Mouse (Mus musculus): Measurements from ENCODE around the gene Creb3l2. TPM values are rescaled to one million over a fixed set of nuclear protein-coding genes. Genes with fewer than 3 reads are reported as not detected.

Creb3l2 gene
- total and polyA plus RNA-seq, 2 experiments from 2014 or later = 2.2 to 6.3 TPM

DNA sequence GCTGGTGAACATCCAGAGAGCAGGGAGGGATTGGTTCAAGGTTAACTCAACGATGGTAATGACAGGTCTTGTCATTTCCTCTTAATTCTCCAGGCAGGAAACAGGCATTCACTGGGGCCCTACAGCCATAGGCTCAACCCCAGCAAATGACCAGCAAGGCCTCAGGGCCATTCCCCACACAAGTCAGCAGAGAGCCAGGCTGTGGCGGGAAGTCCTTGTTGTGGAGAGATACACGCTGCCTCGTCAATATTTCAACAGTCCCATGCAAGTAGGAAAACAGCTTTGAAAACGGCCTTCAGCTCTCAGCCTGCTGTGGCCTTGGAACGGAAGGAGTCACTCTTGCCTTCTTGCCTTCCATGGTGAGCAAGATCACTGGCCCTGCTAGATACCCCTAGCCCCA, 6.6 kb downstream of the Creb3l2 start:
- no peak for TF ChIP-seq CTCF (IDR thresholded peaks at IDR 0.05; ENCODE audit: low read depth)
- Histone ChIP-seq H3K36me3 (ENCODE audit: insufficient read depth, low read length) (no peaks in the 10 kb centered on the region), H3K4me1 (ENCODE audit: insufficient read depth, low read length) (no peaks in the 10 kb centered on the region), H3K27me3 (ENCODE audit: insufficient read depth, low read length) (no peaks in the 10 kb centered on the region), H3K9me3 (ENCODE audit: low read length) (no peaks in the 10 kb centered on the region), H3K4me2 (ENCODE audit: low read depth, low read length) (no peak overlapping the region), H3K9ac (replicated peaks; ENCODE audit: low read length) (no peak overlapping the region), H3K4me3 (ENCODE audit: low read length) (no peak overlapping the region), H3K27ac (no peak overlapping the region)
- 86% methylated on average over 6 of the region's 6 CpGs for WGBS
- no peak for DNase-seq (ENCODE audit: low spot score)
- ATAC-seq = no peak

DNA sequence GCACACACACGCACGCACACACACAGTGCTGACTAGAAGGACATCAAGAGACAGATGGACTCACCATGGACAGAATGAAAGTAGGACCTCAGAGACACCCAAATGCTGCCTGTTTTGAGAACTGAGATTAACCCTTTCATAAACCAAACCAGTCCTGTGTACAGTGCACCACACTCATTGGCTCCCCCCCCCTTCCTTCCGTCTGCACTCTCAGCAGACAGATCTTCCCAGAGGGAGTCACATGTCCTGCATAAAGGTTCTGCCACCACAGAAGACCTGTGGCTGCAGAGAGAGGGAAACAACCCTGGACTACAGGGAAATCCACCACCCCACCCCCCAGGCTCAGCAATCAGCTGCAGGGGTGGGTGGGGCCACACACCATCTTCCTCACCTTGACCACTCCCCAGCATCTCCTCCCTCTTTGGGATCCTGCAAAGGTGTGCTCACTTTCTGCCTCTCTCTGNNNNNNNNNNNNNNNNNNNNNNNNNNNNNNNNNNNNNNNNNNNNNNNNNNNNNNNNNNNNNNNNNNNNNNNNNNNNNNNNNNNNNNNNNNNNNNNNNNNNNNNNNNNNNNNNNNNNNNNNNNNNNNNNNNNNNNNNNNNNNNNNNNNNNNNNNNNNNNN, 12.0 kb downstream of the Creb3l2 start:
- no peak for TF ChIP-seq CTCF (IDR thresholded peaks at IDR 0.05; ENCODE audit: low read depth)
- Histone ChIP-seq H3K9ac (replicated peaks; ENCODE audit: low read length) (no peak overlapping the region), H3K27ac (no peak overlapping the region), H3K9me3 (ENCODE audit: low read length) (no peaks in the 10 kb centered on the region), H3K36me3 (ENCODE audit: insufficient read depth, low read length) (no peaks in the 10 kb centered on the region), H3K4me1 (ENCODE audit: insufficient read depth, low read length) (0 out of 2 replicates have a peak, but pooled peaks cover 3% of the 10 kb centered on the region), H3K27me3 (ENCODE audit: insufficient read depth, low read length) (no peaks in the 10 kb centered on the region), H3K4me3 (ENCODE audit: low read length) (no peak overlapping the region), H3K4me2 (ENCODE audit: low read depth, low read length) (no peak overlapping the region)
- DNase-seq (ENCODE audit: low spot score) (no peak), ATAC-seq (no peak)
- 91% methylated on average over 3 of the region's 3 CpGs for WGBS

DNA sequence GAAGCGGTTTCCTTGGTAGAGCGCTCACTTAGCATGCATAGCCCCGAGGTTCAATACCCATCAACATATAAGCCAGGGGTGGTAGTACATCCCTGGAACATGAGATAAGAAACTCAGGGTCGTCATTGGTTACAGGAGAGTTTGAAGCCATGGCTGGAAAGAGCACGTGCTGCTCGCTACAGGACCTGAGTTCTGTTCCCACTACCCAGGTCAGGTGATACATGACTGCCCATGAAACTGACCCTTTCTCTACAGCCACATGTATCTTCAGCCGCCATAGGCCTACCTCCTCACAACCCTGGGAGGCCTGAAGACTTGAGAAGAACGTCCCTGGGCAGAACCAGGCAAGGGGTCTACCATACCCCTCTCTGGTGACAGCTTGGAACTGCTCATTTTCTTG, 13.0 kb downstream of the Creb3l2 start:
- H3K27me3 ChIP-seq (ENCODE audit: insufficient read depth, low read length) = no peaks in the 10 kb centered on the region
- no peak for DNase-seq (ENCODE audit: low spot score)
- H3K4me3 ChIP-seq (ENCODE audit: low read length) = no peak overlapping the region
- WGBS = 92% methylated on average over 8 of the region's 8 CpGs
- 0 out of 2 replicates have a peak, but pooled peaks cover 3% of the 10 kb centered on the region for H3K4me1 ChIP-seq (ENCODE audit: insufficient read depth, low read length)
- H3K9ac ChIP-seq (replicated peaks; ENCODE audit: low read length) = no peak overlapping the region
- H3K27ac ChIP-seq = no peak overlapping the region
- no peak for TF ChIP-seq CTCF (IDR thresholded peaks at IDR 0.05; ENCODE audit: low read depth)
- H3K4me2 ChIP-seq (ENCODE audit: low read depth, low read length) = no peak overlapping the region
- H3K36me3 ChIP-seq (ENCODE audit: insufficient read depth, low read length) = no peaks in the 10 kb centered on the region
- no peak for ATAC-seq
- H3K9me3 ChIP-seq (ENCODE audit: low read length) = no peaks in the 10 kb centered on the region

DNA sequence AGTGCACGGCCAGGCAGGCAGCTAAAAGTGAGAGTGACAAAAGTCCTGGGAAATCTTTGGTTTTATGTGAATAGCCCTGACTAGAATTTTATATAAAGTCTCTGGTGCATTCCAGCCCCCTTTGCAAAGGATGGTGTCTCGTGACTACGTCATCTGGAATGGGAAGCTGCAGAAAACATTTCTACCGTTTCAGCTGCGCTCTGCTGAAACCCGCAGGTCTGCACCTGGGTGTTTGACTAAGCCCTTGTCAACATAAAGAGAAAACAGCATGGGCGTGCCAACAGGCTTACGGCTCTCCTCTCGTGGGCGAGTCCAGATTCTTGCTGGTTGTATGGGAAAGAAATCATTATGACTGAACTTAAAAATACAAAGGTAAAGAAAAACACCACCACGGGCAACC, 13.9 kb downstream of the Creb3l2 start:
- Histone ChIP-seq H3K27ac (no peak overlapping the region), H3K4me2 (ENCODE audit: low read depth, low read length) (no peak overlapping the region), H3K4me3 (ENCODE audit: low read length) (no peak overlapping the region), H3K9ac (replicated peaks; ENCODE audit: low read length) (no peak overlapping the region), H3K27me3 (ENCODE audit: insufficient read depth, low read length) (no peaks in the 10 kb centered on the region), H3K9me3 (ENCODE audit: low read length) (no peaks in the 10 kb centered on the region), H3K36me3 (ENCODE audit: insufficient read depth, low read length) (no peaks in the 10 kb centered on the region), H3K4me1 (ENCODE audit: insufficient read depth, low read length) (0 out of 2 replicates have a peak, but pooled peaks cover 3% of the 10 kb centered on the region)
- TF ChIP-seq CTCF (IDR thresholded peaks at IDR 0.05; ENCODE audit: low read depth) = no peak
- ATAC-seq (no peak), DNase-seq (ENCODE audit: low spot score) (no peak)
- WGBS = 71% methylated on average over 11 of the region's 11 CpGs

DNA sequence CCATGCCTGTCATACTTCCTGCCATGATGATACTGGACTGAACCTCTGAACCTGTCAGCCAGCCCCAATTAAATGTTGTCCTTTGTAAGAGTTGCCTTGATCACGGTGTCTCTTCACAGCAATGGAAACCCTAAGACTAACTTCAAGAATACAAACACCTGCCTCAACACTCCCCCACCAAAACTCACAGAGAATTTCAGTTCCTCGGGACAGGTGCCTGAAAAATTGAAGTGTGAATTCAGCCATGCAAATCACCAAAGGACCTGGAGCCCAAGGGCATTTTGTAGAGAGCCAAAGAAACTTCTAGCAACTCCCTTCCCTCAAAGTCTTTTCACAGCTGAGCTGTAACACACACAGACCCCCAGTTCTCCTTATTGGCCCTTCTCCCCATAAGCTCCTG, 15.3 kb downstream of the Creb3l2 start:
- no peaks in the 10 kb centered on the region for H3K36me3 ChIP-seq (ENCODE audit: insufficient read depth, low read length)
- H3K9me3 ChIP-seq (ENCODE audit: low read length) = no peaks in the 10 kb centered on the region

DNA sequence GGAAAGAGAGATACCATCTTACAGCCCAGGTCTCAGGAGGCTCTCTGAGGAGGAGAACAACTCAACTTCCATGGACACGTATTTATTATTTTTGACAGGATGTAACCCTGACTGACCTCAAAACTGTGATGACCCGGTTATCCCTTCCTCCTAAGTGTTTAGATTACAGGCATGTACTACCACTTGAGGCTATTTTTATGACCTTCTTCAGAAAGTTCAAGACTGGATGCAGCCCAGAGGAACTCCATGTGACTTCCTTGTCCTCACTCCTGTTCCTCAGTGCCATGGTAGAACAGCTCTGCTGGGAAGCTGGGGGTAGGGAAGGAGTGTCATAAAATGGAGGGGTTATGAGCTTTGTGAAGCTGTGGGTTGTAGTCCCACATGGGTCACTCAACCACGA, 16.1 kb downstream of the Creb3l2 start:
- Histone ChIP-seq H3K9ac (replicated peaks; ENCODE audit: low read length) (no peak overlapping the region), H3K4me1 (ENCODE audit: insufficient read depth, low read length) (0 out of 2 replicates have a peak, but pooled peaks cover 3% of the 10 kb centered on the region), H3K9me3 (ENCODE audit: low read length) (no peaks in the 10 kb centered on the region), H3K4me2 (ENCODE audit: low read depth, low read length) (no peak overlapping the region), H3K36me3 (ENCODE audit: insufficient read depth, low read length) (no peaks in the 10 kb centered on the region), H3K4me3 (ENCODE audit: low read length) (no peak overlapping the region), H3K27ac (no peak overlapping the region), H3K27me3 (ENCODE audit: insufficient read depth, low read length) (no peaks in the 10 kb centered on the region)
- no peak for DNase-seq (ENCODE audit: low spot score)
- no peak for TF ChIP-seq CTCF (IDR thresholded peaks at IDR 0.05; ENCODE audit: low read depth)
- 81% methylated on average over 3 of the region's 3 CpGs for WGBS
- no peak for ATAC-seq

More for the DNA sequence above, 15.3 kb downstream of the Creb3l2 start:
- Histone ChIP-seq H3K4me2 (ENCODE audit: low read depth, low read length) (no peak overlapping the region), H3K27ac (no peak overlapping the region), H3K9ac (replicated peaks; ENCODE audit: low read length) (no peak overlapping the region), H3K4me1 (ENCODE audit: insufficient read depth, low read length) (0 out of 2 replicates have a peak, but pooled peaks cover 3% of the 10 kb centered on the region), H3K27me3 (ENCODE audit: insufficient read depth, low read length) (no peaks in the 10 kb centered on the region), H3K4me3 (ENCODE audit: low read length) (no peak overlapping the region)
- WGBS = 91% methylated on average over 2 of the region's 2 CpGs
- no peak for ATAC-seq
- TF ChIP-seq CTCF (IDR thresholded peaks at IDR 0.05; ENCODE audit: low read depth) = no peak
- DNase-seq (ENCODE audit: low spot score) = no peak

DNA sequence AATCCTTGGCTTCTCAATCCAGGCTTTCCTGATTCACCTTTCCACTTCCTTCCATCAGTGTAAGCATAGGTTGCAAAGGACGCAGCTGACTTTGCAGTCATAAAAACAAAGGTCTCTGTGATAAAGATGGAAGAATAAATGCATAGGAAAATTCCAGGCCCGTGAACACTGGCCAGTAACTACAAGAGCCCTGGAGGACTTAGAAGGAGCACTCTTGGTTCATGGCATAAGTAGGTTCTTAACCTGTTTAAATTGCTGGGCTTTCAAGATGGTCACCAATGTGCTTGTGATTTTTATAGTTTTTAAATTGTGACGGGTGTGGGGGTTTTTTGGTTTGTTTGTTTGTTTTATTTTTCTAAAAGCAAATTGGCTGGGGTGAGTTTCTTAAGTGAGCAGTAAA, 16.9 kb downstream of the Creb3l2 start:
- no peak for TF ChIP-seq CTCF (IDR thresholded peaks at IDR 0.05; ENCODE audit: low read depth)
- Histone ChIP-seq H3K9me3 (ENCODE audit: low read length) (no peaks in the 10 kb centered on the region), H3K27ac (no peak overlapping the region), H3K4me3 (ENCODE audit: low read length) (no peak overlapping the region), H3K27me3 (ENCODE audit: insufficient read depth, low read length) (no peaks in the 10 kb centered on the region), H3K4me2 (ENCODE audit: low read depth, low read length) (no peak overlapping the region), H3K36me3 (ENCODE audit: insufficient read depth, low read length) (no peaks in the 10 kb centered on the region), H3K9ac (replicated peaks; ENCODE audit: low read length) (no peak overlapping the region), H3K4me1 (ENCODE audit: insufficient read depth, low read length) (0 out of 2 replicates have a peak, but pooled peaks cover 1% of the 10 kb centered on the region)
- no peak for DNase-seq (ENCODE audit: low spot score)
- WGBS = 86% methylated on average over 3 of the region's 3 CpGs
- no peak for ATAC-seq

Measured in hindbrain, postnatal 0 days (tissue).